Mouse (Mus musculus) large intestine, adult 2 months (tissue): ENCODE measurements around the gene Exoc6b. TPM values are rescaled to one million over a fixed set of nuclear protein-coding genes. Genes with fewer than 3 reads are reported as not detected.
"Not testable (repeated sequence)": the region's sequence is repeated elsewhere in the genome, so short reads cannot be mapped to it uniquely, and the experiment has no call there.

ENCODE experiments used
- DNase-seq: peaks from one replicate; pipeline ENCODE4 v3.0.0-alpha.2; 2012; ENCODE audit warnings: low read depth, low spot score
- WGBS: fragments of 180-500 bp; shearing (Covaris S2); methylation state at CpG from one replicate; pipeline ENCODE4 v1.1.7; 2018; 5-methylcytosine and 5-hydroxymethylcytosine counted together
- polyA plus RNA-seq: library from polyadenylated mRNA; depleted of rRNA; stranded (reverse); fragments of >200 nt; gene quantifications from 2 replicates; pipeline ENCODE4 v1.2.3, GENCODE M21; 2012

The Exoc6b gene
- polyA plus RNA-seq, 1 experiment: 6.9 TPM

DNA sequence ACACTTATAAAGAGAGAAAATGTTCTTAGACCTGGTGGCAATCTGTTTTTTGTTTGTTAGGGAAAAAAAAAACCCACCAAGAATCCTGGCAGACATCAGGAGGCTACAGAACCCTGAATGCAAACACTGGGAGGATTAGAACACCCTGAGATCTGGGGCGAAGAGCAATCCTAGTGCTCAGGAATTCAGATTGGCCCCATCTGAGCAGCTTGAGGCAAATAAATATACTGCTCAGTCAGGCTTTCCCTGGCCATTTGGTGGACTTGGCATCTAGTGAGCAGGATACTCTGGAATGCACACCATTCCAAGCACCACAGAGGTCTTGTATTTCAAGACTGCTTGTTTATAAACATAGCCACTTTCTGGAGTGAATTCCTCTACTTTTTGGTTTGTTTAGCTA lies 412.2 kb downstream of the Exoc6b start:
- 46% methylated on average over 1 of the region's 1 CpGs for WGBS
- DNase-seq: no peak

DNA sequence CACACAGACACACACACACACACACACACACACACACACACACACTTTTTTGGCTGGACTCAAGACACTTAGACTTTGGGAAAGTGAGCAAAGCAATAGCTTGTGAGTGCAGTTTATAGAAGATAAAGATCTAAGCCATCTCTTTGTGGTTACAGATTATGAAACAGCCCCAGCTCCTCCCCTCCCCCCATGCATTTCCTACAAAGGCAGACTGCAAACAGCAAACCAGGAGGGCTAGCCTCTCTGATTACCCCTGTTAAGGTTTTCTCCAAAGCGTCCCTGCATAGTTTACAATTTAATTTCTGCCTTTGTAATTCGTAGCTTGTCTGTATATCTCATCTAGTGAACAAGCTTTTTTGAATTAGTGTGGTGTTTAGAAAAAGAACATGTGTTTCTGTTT lies 412.6 kb downstream of the Exoc6b start:
- no peak for DNase-seq
- WGBS: 45% methylated on average over 2 of the region's 2 CpGs

DNA sequence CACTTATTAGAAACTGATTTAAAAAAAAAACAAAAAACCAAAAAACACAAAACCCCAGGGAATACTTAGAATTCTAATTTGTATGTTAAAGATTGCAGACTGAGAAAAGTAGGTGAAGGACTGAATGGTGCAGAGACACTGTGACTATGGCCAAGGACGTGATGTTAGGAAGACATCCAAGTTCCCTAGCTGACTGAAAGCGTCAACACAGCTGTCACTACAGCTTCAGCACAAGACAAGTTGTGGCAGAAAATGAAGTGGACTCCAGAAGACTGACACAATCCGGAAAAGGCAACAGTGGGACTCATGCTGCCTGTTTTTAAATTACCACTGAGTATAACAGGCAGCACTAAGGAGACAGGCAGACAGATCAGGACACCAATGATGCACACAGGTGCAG lies 417.4 kb downstream of the Exoc6b start:
- WGBS: 90% methylated on average over 3 of the region's 3 CpGs
- no peak for DNase-seq

DNA sequence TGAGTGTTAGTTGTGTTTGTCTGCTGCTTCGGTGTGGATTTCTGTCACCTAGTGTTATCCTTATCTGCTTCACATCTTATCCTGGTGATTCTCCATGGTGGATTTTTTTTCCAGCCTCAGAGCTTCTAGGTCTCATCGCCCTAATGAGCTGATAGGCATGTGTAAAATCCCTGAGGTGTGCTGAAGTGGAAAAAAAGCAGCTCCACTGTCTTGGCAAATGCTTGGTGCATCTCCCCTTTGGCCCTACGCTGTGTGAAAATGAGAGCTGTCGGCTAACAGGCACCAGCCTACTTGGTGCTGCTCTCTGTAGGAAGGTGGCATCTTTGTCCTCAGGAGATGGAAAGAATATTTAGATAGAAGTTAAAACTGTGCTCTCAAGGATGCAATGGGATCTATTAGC lies 422.1 kb downstream of the Exoc6b start:
- DNase-seq: no peak

DNA sequence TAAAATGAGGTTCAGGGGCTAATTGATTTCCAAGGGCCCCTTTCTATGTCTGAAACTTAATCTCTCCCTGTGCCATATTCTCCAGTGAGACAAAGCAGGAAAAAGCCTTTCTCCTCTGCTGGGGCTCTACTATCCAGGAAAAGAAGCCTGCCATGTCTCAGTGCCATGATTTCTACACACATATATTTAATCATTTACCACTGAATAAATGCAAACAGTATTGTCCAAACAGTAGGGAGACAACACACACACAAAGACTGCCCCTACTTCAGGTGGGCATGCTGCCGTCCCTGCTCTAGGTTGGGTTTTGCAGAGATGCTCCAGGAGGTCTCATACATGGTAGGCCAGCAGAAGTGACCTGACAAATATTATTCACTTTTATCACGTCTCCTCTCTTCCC lies 422.6 kb downstream of the Exoc6b start:
- 59% methylated on average over 2 of the region's 2 CpGs for WGBS
- DNase-seq: no peak

More for the DNA sequence above, 422.1 kb downstream of the Exoc6b start:
- 82% methylated on average over 4 of the region's 4 CpGs for WGBS

DNA sequence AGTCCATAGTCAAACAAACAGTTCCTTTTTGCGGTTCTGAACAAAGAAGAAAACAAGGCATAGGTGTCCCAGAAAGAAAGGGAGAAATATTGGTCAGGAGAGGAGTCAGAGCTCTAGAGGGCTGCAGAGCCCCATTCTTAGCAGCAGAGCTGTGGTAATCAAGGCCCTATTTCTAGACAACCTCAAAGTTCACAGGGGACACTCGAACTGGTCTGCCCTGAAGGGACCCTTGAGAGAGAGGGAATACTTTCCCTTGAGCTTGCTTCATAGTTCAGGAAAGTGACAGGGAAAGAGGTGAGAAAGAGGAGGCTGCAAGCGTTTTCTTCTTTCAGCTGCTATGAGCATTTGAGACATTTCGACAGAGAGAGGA lies 428.3 kb downstream of the Exoc6b start:
- no peak for DNase-seq
- 38% methylated on average over 4 of the region's 4 CpGs for WGBS

DNA sequence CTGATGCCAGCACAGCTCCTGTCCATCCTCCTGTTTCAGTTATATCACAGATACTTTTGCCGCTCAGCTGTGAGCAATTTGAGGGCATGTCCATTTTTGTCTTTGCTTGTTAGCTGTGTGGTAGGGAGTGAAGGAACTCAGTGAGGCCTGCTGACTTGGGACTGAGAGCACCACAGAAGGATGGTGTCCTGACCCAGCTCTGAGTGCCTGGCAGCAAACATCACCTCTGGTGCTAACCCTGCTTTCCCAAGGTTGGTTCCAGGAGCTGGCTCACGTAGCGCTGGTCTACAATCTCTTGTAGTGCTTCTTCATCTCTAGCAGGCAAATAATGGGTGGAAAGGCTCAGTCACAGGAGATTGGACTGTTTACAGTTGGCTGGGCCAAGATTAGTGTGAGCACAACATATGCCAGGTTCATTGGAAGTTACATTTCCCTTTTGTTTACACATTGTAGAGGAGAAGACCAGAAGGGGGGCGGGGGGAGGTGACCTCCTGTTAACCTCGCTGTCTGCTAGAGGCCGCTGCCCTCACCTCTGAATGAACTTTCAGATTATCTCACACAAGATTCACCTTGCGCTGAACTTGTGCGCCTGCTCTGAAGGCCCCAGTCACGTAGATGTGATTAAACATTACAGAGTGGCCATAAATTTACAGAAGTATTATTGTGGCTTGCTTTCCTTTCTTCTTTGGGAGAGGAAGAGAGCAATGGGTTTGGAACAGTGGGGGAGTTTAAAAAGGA lies 428.8 kb downstream of the Exoc6b start:
- 18% methylated on average over 9 of the region's 9 CpGs for WGBS
- DNase-seq: peak; percentile 21

DNA sequence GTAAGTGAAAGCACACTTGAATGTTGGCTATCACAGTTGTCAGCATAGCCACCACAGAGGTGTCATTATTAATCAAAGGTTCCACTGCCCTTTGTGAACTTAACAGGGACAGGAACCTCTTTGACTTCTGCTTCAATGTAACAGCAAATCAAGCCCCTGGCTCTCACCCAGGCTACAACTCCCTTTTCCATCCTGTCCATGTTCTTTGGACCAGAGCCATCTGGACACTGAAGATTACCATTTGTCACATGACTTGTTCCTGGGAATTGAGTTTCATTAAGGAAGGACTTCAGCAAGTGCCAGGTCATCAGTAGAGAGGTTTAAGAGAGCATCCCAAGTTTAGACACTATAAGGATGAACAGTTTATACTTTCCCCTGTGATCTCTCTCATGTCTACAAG lies 431.1 kb downstream of the Exoc6b start:
- no peak for DNase-seq

DNA sequence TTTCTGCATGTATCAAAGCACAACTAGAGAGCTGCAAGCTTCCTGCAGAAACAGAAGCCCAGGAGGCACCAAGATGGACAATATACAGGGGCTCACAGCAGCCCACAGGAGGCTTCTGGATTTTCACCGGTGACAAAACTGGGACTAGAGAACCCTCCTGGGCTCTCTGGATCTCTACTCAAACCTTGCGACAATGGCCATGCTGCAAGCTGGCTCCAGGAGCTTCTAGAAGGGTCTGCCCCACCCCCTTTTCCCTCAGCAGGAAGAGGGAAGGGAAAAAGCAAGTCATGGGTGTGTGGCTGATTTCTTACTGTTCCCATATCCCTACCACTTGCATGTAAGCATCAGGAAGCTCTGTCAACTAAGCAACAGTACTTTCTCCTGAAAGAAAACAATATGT lies 437.7 kb downstream of the Exoc6b start:
- DNase-seq: no peak
- 94% methylated on average over 2 of the region's 2 CpGs for WGBS

DNA sequence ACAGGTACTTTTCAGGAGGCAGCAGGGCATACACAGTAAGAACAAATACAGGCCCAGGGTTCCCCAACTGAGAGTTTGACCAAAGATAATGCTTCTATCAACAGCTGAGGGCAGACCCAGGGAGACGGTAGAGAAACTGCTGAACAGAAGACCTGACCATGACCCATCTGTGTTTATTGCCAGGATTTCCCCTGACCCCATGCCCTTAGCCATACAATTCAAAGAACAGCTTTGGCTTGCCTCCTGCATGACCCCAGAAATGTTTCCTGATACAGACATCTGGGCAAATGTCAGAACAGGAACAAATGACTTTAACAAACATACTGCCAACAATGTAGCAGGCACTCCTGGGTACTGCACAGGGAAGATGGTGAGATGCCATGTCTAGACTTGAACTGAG lies 439.0 kb downstream of the Exoc6b start:
- WGBS: 27% methylated on average over 1 of the region's 1 CpGs
- no peak for DNase-seq

DNA sequence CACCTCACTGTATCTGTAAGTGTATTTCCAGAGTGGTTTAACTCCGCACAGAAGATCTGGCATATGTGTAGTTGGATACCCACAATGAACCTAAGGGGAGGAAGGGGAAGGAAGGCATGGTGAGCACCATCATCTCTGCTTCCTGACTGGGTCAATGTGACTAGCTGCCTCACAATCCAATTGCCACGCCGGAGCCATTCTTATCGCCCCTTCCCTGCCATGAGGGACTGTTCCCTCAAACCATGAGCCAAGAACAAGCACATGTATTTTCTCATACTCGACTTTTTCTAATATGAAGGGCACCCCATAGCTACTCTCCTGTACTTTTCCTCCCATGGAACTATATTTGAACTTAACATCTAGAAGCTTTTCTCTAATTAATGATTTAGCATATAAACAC lies 440.5 kb downstream of the Exoc6b start:
- DNase-seq: no peak
- 88% methylated on average over 5 of the region's 5 CpGs for WGBS

DNA sequence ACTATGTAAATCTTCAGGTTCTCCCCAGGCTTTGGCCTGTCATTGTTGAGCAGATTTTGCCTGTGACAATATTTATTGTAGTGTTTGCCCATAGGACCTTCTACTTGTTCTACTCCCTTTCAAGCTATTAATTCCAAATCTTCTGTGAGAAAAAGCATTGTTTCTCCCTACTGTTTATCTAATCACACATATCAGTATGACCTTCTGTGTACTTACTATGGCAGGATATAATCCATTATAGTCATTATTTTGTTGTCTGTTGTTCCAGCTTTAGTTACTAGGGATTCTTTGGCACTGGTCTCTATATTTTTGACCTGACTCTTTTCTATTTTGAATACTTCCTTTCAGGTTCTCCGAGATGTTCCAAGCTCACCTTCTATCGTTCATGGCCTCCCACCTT lies 442.9 kb downstream of the Exoc6b start:
- DNase-seq: no peak
- WGBS: 96% methylated on average over 2 of the region's 2 CpGs

DNA sequence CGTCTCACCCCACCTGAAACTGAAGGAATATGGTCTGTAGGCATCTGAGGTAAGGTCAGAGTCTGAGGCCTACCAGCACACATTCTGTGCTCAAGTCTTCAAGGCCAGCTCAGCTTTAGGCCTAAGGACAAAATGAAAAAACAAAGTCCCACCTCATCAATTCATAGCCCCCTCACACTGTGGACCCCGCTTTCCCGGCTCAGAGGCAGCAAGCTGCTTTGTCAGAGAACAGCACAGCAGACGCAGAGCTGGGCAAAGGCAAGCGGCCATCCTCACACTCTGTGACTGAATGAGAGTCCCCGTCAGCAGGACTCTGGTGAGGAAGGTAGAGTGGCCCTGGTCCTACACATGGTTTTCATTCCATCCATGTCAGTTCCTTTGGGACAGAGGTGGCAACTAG lies 450.1 kb downstream of the Exoc6b start:
- DNase-seq: no peak
- 96% methylated on average over 6 of the region's 6 CpGs for WGBS

DNA sequence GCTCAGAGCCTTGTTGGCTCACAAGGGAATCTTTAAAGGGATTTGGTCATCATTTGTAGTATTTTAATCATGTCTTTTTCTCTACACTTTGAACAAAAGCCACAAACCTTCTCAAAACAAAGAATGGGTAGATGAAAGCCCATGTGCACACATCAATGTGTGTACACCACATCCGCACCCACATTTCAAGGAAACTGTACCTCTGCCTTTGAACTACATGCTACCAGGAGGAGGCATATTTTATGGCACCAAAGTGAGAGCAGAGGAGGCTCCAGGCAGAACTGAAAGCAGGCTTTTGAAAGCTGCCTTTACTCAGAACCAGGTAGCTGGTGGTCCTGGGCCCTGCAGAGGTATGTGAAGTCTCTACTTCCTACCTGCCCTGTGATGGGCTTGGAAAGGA lies 452.3 kb downstream of the Exoc6b start:
- no peak for DNase-seq
- WGBS: 98% methylated on average over 1 of the region's 1 CpGs

DNA sequence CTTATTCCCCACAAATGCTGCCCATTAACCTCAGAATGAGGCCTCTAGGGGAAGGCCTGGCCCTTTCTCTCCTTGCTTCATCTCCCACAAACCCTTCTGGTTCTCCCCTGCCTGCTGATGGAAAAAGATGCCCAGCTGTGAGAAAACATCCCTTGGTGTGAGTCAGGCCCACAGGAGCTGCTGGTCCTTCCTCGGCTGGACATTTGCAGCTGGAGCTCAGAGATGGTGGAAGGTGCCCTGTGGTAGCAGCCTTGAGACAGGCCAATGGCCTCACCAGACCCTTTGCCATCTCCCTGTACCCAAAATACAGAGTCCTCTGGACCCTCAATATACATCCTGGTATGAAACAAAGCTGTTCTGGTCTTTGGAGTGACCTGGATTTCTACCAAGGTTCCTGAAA lies 452.7 kb downstream of the Exoc6b start:
- 89% methylated on average over 1 of the region's 1 CpGs for WGBS
- no peak for DNase-seq

DNA sequence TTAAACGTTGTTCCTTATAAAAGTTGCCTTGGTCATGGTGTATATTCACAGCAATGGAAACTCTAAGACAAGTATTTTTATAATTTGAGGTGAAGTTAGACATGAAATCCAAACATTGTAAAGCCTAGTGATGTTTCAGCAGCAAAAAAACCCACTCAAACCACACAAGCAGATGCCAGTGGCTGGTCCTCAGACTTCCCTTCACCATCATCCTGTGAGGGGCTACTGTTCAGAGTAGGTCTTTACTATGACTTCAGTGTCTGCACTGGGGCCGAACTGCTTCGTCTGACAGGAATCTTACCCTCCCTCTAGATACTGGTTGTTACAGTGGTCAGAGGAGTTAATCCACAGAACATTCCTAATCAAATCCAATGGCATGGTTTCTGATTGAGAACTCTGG lies 455.8 kb downstream of the Exoc6b start:
- 83% methylated on average over 3 of the region's 3 CpGs for WGBS
- no peak for DNase-seq

DNA sequence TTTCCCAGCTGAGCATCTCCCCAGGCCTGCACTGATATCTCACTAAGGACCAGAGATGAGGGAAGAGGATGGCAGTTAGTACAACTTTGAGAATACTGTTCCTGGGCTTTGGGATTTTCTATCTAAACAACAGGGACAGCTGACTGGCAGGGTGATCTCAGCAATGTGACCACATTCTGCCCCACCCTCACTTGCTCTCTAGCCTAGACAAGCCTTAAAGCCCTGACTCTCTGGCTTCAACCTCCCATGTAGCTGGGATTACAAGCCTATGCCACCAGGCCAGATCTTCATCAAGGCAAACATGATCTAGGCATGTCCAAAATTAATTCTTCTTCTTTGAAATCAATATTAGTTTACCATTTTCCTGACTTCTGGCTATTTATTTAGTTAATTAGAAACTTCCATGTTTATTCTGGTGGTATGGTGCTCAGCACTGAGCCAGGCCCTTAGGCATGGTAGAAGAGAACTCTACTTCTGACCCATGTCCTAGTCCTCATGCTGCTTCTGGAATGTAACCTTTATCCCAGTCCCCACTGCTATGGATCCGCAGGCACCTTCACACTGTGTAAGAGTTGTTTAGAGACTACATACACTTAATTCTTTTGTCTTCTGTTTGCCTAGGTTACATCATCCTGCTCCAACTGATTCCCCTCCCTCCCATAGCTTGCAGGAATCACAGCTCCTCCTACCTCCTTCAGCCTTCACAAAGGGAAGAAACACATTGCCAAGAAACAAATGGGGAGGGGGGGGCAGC lies 468.0 kb downstream of the Exoc6b start:
- no peak for DNase-seq
- 31% methylated on average over 1 of the region's 1 CpGs for WGBS

DNA sequence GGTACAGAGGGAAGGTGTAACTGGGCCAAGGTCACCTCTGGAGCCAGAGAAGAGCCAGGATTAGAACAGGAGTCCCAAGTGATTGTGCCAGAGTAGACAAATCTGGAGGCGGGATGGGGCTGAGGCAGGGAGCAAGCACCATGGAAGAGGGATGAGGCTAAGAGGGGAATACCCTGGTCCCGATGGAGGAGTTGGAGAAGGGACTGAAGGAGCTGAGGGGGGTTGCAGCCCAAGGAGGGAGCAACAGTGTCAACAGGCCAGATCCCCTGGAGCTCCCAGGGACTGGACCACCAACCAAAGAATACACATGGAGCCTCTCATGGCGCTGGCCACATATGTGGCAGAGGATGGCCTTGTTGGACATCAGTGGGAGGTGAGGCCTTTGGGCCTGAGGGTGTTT lies 470.0 kb downstream of the Exoc6b start:
- DNase-seq: not testable (repeated sequence)
- 87% methylated on average over 3 of the region's 3 CpGs for WGBS

DNA sequence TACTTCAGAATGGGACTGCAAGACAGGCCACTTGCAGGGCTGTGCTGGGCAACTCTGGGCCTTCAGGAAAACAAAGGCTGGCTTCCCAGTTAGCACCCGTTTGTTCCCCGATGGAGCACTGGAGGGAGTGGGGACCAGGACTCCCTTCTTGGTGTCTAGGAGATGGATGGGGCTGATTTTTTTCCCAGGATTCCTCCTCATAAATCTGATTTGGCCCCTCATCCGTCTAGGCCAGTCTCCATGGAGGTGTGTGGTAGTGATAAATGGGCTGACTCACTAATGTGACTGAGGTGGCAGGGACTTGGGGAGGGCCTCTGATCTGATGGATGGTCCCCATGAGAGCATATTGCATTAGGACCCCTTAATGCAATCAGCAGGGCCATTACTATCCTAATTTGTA lies 470.6 kb downstream of the Exoc6b start:
- DNase-seq: no peak
- 83% methylated on average over 3 of the region's 3 CpGs for WGBS

DNA sequence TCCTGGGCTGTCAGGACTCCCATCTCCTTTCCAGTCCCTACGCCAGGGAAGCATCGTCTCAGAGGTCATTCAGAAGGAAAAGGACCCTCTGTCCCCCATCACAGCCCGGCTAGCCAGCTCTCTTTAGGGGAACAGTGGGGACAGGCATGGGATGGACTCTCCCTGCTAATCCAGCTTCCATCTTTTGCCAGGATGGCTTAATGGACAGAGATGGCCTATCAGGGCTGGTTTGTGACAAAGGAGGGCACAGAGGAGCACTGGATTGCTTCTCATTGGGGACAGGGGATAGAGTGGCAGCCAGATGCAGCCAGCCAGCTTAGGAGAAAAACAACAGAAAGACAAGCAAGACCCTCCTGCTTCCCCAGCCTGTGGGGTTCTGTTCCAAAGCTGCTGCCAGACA lies 474.7 kb downstream of the Exoc6b start:
- WGBS: 81% methylated on average over 3 of the region's 3 CpGs
- no peak for DNase-seq

DNA sequence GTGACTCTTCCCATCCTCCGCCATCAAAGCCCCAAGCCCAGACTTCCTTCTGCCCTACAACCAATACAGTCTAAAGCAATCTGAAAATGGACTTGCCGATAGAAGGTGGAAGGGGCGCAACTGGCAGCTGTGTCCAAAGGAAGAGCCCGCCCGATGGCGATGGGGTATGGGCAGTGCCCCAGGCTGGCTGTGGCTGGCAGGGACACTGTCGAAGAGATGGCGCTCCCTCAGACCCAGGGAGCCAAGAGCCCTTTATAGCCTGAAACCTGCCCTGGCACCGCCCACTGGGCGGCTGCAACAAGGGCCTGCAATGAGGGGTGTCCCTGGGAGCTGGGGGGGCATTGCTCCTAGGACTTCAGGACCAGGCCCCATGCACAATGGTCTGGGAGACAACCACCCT lies 475.6 kb downstream of the Exoc6b start, which contains the start of gene Cyp26b1:
Cyp26b1 (minus strand) TSS at position 216 of the 400 bp plus-strand sequence.
- 86% methylated on average over 10 of the region's 10 CpGs for WGBS
- no peak for DNase-seq
